Mouse (Mus musculus) limb, embryonic 15.5 days (tissue): ENCODE results near the gene Tmem184b. TPM values are rescaled to one million over a fixed set of nuclear protein-coding genes. Genes with fewer than 3 reads are reported as not detected.

Source experiments
- ATAC-seq: fragments of 200-750 bp; cut with Nextera tagmentation; 2 replicates; pipeline ENCODE4 v1.8.0; 2017; ENCODE audit warnings: low read depth, moderate TSS enrichment; ENCODE audit not compliant: insufficient number of reproducible peaks, low FRiP score, low TSS enrichment
- H3K27ac ChIP-seq: fragments of 300-500 bp; sonication (generic); 2 replicates; pipeline ENCODE4 v1.5.1; 2015; ENCODE audit warnings: moderate library complexity, mild to moderate bottlenecking, inconsistent platforms
- H3K27me3 ChIP-seq: fragments of 300-500 bp; sonication (generic); 2 replicates; pipeline ENCODE4 v1.6.1; 2015; ENCODE audit warnings: inconsistent platforms
- H3K36me3 ChIP-seq: fragments of 300-500 bp; sonication (generic); 2 replicates; pipeline ENCODE4 v1.6.1; 2015; ENCODE audit warnings: inconsistent platforms
- H3K4me1 ChIP-seq: fragments of 300-500 bp; sonication (generic); 2 replicates; pipeline ENCODE4 v1.6.1; 2015; ENCODE audit warnings: inconsistent platforms
- H3K4me2 ChIP-seq: fragments of 300-500 bp; sonication (generic); 2 replicates; pipeline ENCODE4 v1.6.1; 2015; ENCODE audit warnings: mild to moderate bottlenecking, inconsistent platforms
- H3K4me3 ChIP-seq: fragments of 300-500 bp; sonication (generic); 2 replicates; pipeline ENCODE4 v1.5.1; 2015; ENCODE audit warnings: mild to moderate bottlenecking, inconsistent platforms
- H3K9ac ChIP-seq: fragments of 300-500 bp; sonication (generic); 2 replicates; pipeline ENCODE4 v1.6.1; 2015; ENCODE audit warnings: inconsistent platforms
- H3K9me3 ChIP-seq: fragments of 300-500 bp; sonication (generic); 2 replicates; pipeline ENCODE4 v1.6.1; 2016; ENCODE audit warnings: inconsistent platforms
- WGBS: fragments of 180-500 bp; shearing (Covaris S2); methylation state at CpG from one replicate; pipeline ENCODE4 v1.1.7; 2015; 5-methylcytosine and 5-hydroxymethylcytosine counted together
- polyA plus RNA-seq: library from polyadenylated mRNA; unstranded; fragments of >200 nt; fragmentation: Nextera tagmentation; extraction: Ambion mirVana; gene quantifications from 2 replicates; pipeline ENCODE4 v1.2.1, GENCODE M21; 2015

The Tmem184b gene
- polyA plus RNA-seq, 1 experiment from 2014 or later: 87.5 TPM

GRCm38 (mm10) chr15:79409077-79409573 is 5.8 kb upstream of the Tmem184b start:
- no peak for ATAC-seq
- Histone ChIP-seq H3K4me2 (no peak overlapping the region), H3K4me1 (peaks cover 8% of the 10 kb centered on the region; the same call in 1 of the 2 replicates), H3K9ac (no peak overlapping the region), H3K36me3 (no peaks in the 10 kb centered on the region), H3K27ac (no peak overlapping the region), H3K27me3 (no peaks in the 10 kb centered on the region), H3K4me3 (no peak overlapping the region), H3K9me3 (no peaks in the 10 kb centered on the region)
- 80% methylated on average over 4 of the region's 4 CpGs for WGBS

DNA sequence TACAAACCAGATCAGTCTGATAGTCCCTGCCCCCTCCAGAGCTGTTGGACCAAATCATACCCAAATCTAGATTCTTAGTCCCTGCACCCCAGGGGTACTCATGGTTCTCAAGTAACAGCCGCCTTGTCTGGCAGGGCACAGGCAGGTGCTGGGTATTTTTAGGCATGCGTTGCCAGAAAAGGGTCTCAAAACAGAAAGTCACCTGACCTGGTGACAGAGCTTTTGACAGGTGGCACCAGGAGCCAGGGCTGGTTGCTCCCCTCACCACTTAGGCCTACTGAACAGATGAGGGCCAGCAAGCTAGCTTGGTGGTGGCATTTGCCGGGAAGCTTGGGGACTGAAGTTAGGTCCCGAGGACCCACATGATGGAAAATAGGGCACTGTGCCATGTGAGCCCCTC is 3.2 kb upstream of the Tmem184b start:
- no peak for ATAC-seq
- no peak overlapping the region for H3K27ac ChIP-seq
- 76% methylated on average over 4 of the region's 4 CpGs for WGBS
- H3K36me3 ChIP-seq: no peaks in the 10 kb centered on the region
- no peak overlapping the region for H3K9ac ChIP-seq
- no peak overlapping the region for H3K4me2 ChIP-seq
- H3K4me3 ChIP-seq: no peak overlapping the region
- no peaks in the 10 kb centered on the region for H3K9me3 ChIP-seq
- peaks cover 21% of the 10 kb centered on the region for H3K4me1 ChIP-seq
- H3K27me3 ChIP-seq: no peaks in the 10 kb centered on the region

DNA sequence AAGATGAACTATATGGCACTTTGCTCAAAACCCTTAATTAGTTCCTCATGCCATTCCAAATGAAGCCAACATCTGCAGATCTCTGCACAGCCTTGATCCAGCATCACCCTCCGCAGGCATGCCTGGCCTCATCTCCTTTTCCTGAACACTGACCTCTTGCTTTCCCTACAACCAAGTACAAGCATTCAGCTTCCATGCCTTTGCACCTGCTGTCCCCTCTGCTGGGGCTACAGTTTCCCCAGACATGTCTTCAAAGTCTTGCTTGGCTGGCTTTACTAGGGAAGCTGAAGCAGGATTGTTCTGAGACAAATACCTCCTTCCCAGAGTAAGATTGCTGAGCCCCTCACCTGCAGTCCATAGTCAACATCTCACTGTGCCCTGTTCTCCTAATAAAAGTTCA is 908 bp upstream of the Tmem184b start:
- Histone ChIP-seq H3K4me3 (no peak overlapping the region), H3K36me3 (no peaks in the 10 kb centered on the region), H3K27ac (peak overlapping the region; percentile 88; the same call in 1 of the 2 replicates), H3K9me3 (no peaks in the 10 kb centered on the region), H3K27me3 (no peaks in the 10 kb centered on the region), H3K4me1 (peaks cover 44% of the 10 kb centered on the region), H3K4me2 (no peak overlapping the region), H3K9ac (no peak overlapping the region)
- 29% methylated on average over 1 of the region's 1 CpGs for WGBS
- no peak for ATAC-seq

DNA sequence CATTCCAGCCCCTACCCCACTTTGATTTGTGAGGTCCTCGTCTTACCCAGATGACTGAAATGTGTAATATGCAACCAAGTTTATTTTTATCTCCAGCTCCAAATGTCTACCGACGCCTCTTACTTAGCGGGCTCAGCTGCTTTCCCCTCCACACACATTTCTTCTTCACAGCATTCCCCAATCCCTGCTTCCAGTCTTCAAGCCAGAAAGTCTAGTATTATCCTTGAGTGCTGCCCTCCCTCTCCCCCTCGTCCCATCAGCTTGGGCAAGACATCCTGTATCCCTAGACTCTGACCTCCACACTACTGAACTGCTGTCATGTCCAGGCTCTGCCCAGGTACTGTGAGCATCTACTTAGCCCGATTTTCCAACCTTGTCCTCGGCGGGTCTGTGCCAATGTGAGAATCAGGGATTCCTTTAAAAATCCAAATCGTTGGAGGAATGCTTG is 418 bp upstream of the Tmem184b start:
- 13% methylated on average over 9 of the region's 9 CpGs for WGBS

DNA sequence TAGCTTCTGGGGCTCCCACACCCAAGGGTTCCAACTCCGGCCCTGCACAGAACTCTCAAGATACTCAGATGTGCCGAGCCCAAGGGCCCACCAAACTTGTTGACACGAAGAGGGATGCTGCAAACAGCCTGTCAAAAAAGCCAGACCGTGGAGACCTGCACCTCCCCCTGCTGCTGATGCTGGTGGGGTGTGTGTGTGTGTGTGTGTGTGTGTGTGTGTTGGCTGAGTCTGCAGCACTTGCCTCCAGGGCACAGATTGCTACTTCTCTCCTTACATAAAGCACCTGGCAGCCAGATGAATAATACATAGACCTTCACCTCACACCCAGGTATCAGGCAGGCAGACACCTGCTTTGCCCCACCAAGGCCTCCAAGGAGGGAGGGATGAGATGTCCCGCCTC is 1.2 kb downstream of the Tmem184b start:
- H3K4me1 ChIP-seq: peaks cover 47% of the 10 kb centered on the region
- 11% methylated on average over 5 of the region's 5 CpGs for WGBS
- H3K36me3 ChIP-seq: 0 out of 2 replicates have a peak, but pooled peaks cover 8% of the 10 kb centered on the region
- H3K4me3 ChIP-seq: peak overlapping the region; percentile 92
- no peak for ATAC-seq
- no peaks in the 10 kb centered on the region for H3K27me3 ChIP-seq
- H3K4me2 ChIP-seq: peak overlapping the region; percentile 79
- peak overlapping the region; percentile 88 for H3K27ac ChIP-seq
- H3K9ac ChIP-seq: peak overlapping the region; percentile 79
- no peaks in the 10 kb centered on the region for H3K9me3 ChIP-seq

More for the DNA sequence above, 418 bp upstream of the Tmem184b start:
- H3K36me3 ChIP-seq: no peaks in the 10 kb centered on the region
- peak overlapping the region; percentile 88 for H3K27ac ChIP-seq
- H3K9ac ChIP-seq: peak overlapping the region; percentile 79
- H3K4me2 ChIP-seq: peak overlapping the region; percentile 79
- peak overlapping the region; percentile 92 for H3K4me3 ChIP-seq
- no peaks in the 10 kb centered on the region for H3K9me3 ChIP-seq
- no peaks in the 10 kb centered on the region for H3K27me3 ChIP-seq
- no peak for ATAC-seq
- H3K4me1 ChIP-seq: peaks cover 47% of the 10 kb centered on the region

DNA sequence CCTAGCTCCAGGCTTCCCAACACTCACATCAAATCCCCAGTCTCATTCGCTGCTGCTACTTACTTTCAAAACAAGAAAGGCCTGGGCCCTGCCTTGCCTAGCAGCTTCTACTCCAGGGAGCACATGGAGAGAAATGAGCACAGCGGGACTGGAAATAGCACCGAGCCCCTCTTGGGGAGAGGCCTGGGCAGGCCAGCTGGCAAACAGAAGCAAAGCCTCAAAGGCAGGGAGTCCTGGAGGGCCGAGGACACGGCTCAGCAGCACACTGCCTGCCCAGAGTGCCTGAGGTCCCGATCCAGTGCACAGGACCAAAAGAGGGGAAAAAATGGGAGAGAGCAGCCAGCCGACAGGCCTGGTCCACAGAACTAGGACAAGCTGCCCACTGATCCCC is 2.4 kb downstream of the Tmem184b start:
- Histone ChIP-seq H3K4me3 (peak overlapping the region; percentile 12; the same call in 1 of the 2 replicates), H3K4me1 (peaks cover 47% of the 10 kb centered on the region), H3K27ac (peak overlapping the region; percentile 62)

GRCm38 (mm10) chr15:79400134-79400974 is 3.0 kb downstream of the Tmem184b start:
- H3K36me3 ChIP-seq: 0 out of 2 replicates have a peak, but pooled peaks cover 13% of the 10 kb centered on the region
- no peaks in the 10 kb centered on the region for H3K27me3 ChIP-seq
- no peak overlapping the region for H3K4me3 ChIP-seq
- H3K9me3 ChIP-seq: no peaks in the 10 kb centered on the region
- 71% methylated on average over 6 of the region's 6 CpGs for WGBS
- H3K9ac ChIP-seq: no peak overlapping the region
- H3K4me2 ChIP-seq: peak overlapping the region; percentile 25; the same call in 1 of the 2 replicates
- ATAC-seq: no peak
- peak overlapping the region; percentile 62 for H3K27ac ChIP-seq
- H3K4me1 ChIP-seq: peaks cover 52% of the 10 kb centered on the region

More for the DNA sequence above, 2.4 kb downstream of the Tmem184b start:
- 0 out of 2 replicates have a peak overlapping the region, but pooled peaks have one; percentile 29 for H3K9ac ChIP-seq
- H3K4me2 ChIP-seq: peak overlapping the region; percentile 25; the same call in 1 of the 2 replicates
- no peaks in the 10 kb centered on the region for H3K9me3 ChIP-seq
- H3K36me3 ChIP-seq: 0 out of 2 replicates have a peak, but pooled peaks cover 13% of the 10 kb centered on the region
- no peaks in the 10 kb centered on the region for H3K27me3 ChIP-seq
- WGBS: 48% methylated on average over 7 of the region's 7 CpGs
- no peak for ATAC-seq

GRCm38 (mm10) chr15:79399231-79400052 is 3.9 kb downstream of the Tmem184b start:
- no peak for ATAC-seq
- WGBS: 68% methylated on average over 14 of the region's 14 CpGs
- Histone ChIP-seq H3K27ac (peak overlapping the region; percentile 27; the same call in 1 of the 2 replicates), H3K9ac (no peak overlapping the region), H3K9me3 (no peaks in the 10 kb centered on the region), H3K4me3 (no peak overlapping the region), H3K36me3 (0 out of 2 replicates have a peak, but pooled peaks cover 13% of the 10 kb centered on the region), H3K4me2 (no peak overlapping the region), H3K4me1 (peaks cover 60% of the 10 kb centered on the region), H3K27me3 (no peaks in the 10 kb centered on the region)

DNA sequence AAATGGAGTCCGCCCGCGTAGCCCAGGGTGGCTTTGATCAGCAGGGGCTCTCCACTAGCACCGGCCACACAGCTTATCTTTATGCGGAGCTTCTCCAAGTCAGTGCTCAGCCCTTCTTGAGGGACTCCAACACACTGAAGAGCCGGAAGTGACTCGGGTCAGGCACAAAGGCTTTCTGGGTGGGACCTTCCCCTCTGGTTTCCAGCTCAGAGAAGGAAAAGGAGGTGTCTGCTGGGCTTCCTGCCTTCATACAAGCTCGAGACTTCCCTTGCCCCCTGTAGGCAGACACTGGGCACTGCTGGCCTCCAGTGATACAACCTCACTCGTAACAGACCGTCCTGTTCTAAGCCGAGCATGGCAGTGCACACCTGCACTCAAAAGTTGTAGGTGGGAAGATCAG is 6.6 kb downstream of the Tmem184b start:
- H3K27ac ChIP-seq: no peak overlapping the region
- H3K4me1 ChIP-seq: peaks cover 68% of the 10 kb centered on the region
- 81% methylated on average over 11 of the region's 11 CpGs for WGBS
- no peak overlapping the region for H3K4me3 ChIP-seq
- H3K27me3 ChIP-seq: no peaks in the 10 kb centered on the region
- no peak for ATAC-seq
- H3K9ac ChIP-seq: no peak overlapping the region
- 0 out of 2 replicates have a peak, but pooled peaks cover 13% of the 10 kb centered on the region for H3K36me3 ChIP-seq
- H3K9me3 ChIP-seq: no peaks in the 10 kb centered on the region
- H3K4me2 ChIP-seq: no peak overlapping the region

DNA sequence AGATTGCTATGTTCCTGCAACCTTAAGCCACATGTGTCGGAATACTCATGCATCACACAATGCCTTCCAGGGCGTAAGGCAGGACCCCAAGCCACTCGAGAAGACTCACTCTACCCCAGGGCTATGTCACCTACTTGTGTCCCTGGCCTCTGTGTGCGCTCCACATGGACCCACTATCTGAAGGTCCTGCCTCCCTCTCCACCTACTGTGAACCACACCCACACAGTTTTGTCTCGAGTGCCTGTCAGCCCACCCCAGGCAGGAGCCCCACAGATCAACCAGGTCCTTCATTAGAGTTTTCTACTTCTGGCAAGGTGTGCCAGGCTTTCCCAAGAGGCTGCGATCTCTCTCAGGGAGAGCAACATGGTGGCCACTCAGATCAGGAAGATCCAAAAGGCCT is 8.1 kb downstream of the Tmem184b start:
- H3K9ac ChIP-seq: no peak overlapping the region
- peaks cover 17% of the 10 kb centered on the region; the same call in 1 of the 2 replicates for H3K36me3 ChIP-seq
- ATAC-seq: no peak
- H3K4me2 ChIP-seq: no peak overlapping the region
- no peak overlapping the region for H3K4me3 ChIP-seq
- H3K9me3 ChIP-seq: no peaks in the 10 kb centered on the region
- 68% methylated on average over 6 of the region's 6 CpGs for WGBS
- H3K27ac ChIP-seq: peak overlapping the region; percentile 5; the same call in 1 of the 2 replicates
- H3K27me3 ChIP-seq: no peaks in the 10 kb centered on the region
- H3K4me1 ChIP-seq: peaks cover 67% of the 10 kb centered on the region

DNA sequence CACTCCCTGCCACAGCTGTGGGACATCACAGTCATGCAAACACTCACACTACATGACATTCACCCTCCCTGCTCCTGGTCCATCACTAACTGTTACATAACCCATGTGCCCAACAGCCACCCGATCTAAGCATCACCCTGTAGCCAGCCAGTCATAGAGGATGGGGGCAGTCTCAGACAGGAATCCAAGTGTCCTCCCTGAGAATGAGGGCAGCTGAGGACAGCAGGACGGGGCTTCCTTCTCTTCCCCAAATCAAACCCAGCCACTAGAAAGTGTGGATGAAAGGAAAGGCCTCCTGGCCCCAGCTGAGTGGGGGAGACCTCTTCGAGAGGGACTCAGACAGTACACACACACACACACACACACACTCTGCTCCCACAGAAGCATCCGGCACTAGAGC is 8.5 kb downstream of the Tmem184b start:
- no peak overlapping the region for H3K4me2 ChIP-seq
- H3K27me3 ChIP-seq: no peaks in the 10 kb centered on the region
- no peaks in the 10 kb centered on the region for H3K9me3 ChIP-seq
- WGBS: 65% methylated on average over 4 of the region's 4 CpGs
- peaks cover 67% of the 10 kb centered on the region for H3K4me1 ChIP-seq
- no peak overlapping the region for H3K9ac ChIP-seq
- H3K27ac ChIP-seq: peak overlapping the region; percentile 5; the same call in 1 of the 2 replicates
- ATAC-seq: no peak
- H3K4me3 ChIP-seq: no peak overlapping the region
- peaks cover 17% of the 10 kb centered on the region; the same call in 1 of the 2 replicates for H3K36me3 ChIP-seq
